Mouse (Mus musculus) urinary bladder, postnatal 25 days (tissue): ENCODE results near the gene Atxn3.
"Not testable (repeated sequence)": the region's sequence is repeated elsewhere in the genome, so short reads cannot be mapped to it uniquely, and the experiment has no call there.

Experiments used
- DNase-seq: peaks from one replicate; pipeline ENCODE4 v3.0.0; 2022; ENCODE audit warnings: low spot score

Atxn3 gene

GRCm38 (mm10) chr12:101957942-101958544 lies at the start of gene Atxn3:
TSS of gene Atxn3 (minus strand) at chr12:101958246.
- peak; percentile 96 for DNase-seq

- DNase-seq, result no peak
These were observed 42.7 kb upstream of the Atxn3 start for GRCm38 (mm10) chr12:102000785-102001184.

GRCm38 (mm10) chr12:101998929-101999328 lies 40.9 kb upstream of the Atxn3 start:
- no peak for DNase-seq

- DNase-seq, result no peak
These were observed 36.8 kb upstream of the Atxn3 start for GRCm38 (mm10) chr12:101994576-101995467.

- no peak for DNase-seq
These were observed 29.6 kb upstream of the Atxn3 start for GRCm38 (mm10) chr12:101987659-101988058.

GRCm38 (mm10) chr12:101985110-101985509 lies 27.1 kb upstream of the Atxn3 start:
- no peak for DNase-seq

GRCm38 (mm10) chr12:101982977-101983376 lies 24.9 kb upstream of the Atxn3 start:
- DNase-seq, result no peak

- DNase-seq, result no peak
These were observed 23.5 kb upstream of the Atxn3 start for GRCm38 (mm10) chr12:101981559-101981958.

GRCm38 (mm10) chr12:101980266-101980665 lies 22.2 kb upstream of the Atxn3 start:
- DNase-seq, result no peak

- no peak for DNase-seq
These were observed 21.2 kb upstream of the Atxn3 start for GRCm38 (mm10) chr12:101979213-101979750.

GRCm38 (mm10) chr12:101978588-101978987 lies 20.5 kb upstream of the Atxn3 start:
- DNase-seq, result no peak

- no peak for DNase-seq
These were observed 20.1 kb upstream of the Atxn3 start for GRCm38 (mm10) chr12:101978162-101978561.

- DNase-seq, result no peak
These were observed 19.4 kb upstream of the Atxn3 start for GRCm38 (mm10) chr12:101977404-101977915.

GRCm38 (mm10) chr12:101976651-101977403 lies 18.8 kb upstream of the Atxn3 start:
- no peak for DNase-seq

GRCm38 (mm10) chr12:101975601-101976571 lies 17.8 kb upstream of the Atxn3 start, which contains the start of gene Cpsf2:
TSS of gene Cpsf2 (plus strand) at chr12:101975988.
- DNase-seq, result peak; percentile 74

- no peak for DNase-seq
These were observed 17.1 kb upstream of the Atxn3 start for GRCm38 (mm10) chr12:101975167-101975600.

GRCm38 (mm10) chr12:101974571-101974970 lies 16.5 kb upstream of the Atxn3 start:
- no peak for DNase-seq

GRCm38 (mm10) chr12:101972230-101972629 lies 14.2 kb upstream of the Atxn3 start:
- DNase-seq, result no peak

GRCm38 (mm10) chr12:101971311-101971710 lies 13.3 kb upstream of the Atxn3 start:
- no peak for DNase-seq

- not testable (repeated sequence) for DNase-seq
These were observed 1.1 kb upstream of the Atxn3 start for GRCm38 (mm10) chr12:101958960-101959780.
